Mouse (Mus musculus) spleen, postnatal 10 days (tissue): ENCODE data around the gene Fbxl17.

Experiments
- DNase-seq, 2 experiments: peaks; one replicate each; pipeline ENCODE4 v3.0.0; 2021 to 2022; ENCODE audit warnings: low spot score in 2 of 2

Fbxl17 gene

GRCm38 (mm10) chr17:63459712-63460495 lies 39.9 kb downstream of the Fbxl17 start:
- no peak for DNase-seq

GRCm38 (mm10) chr17:63458052-63458451 lies 41.8 kb downstream of the Fbxl17 start:
- DNase-seq = no peak

- no peak for DNase-seq
Measured at GRCm38 (mm10) chr17:63451311-63452006, 48.4 kb downstream of the Fbxl17 start.

GRCm38 (mm10) chr17:63447691-63448090 lies 52.1 kb downstream of the Fbxl17 start:
- DNase-seq = no peak

- no peak for DNase-seq
Measured at GRCm38 (mm10) chr17:63446971-63447679, 52.7 kb downstream of the Fbxl17 start.

GRCm38 (mm10) chr17:63445212-63445611 lies 54.6 kb downstream of the Fbxl17 start:
- no peak for DNase-seq

GRCm38 (mm10) chr17:63437424-63437823 lies 62.4 kb downstream of the Fbxl17 start:
- DNase-seq = no peak

GRCm38 (mm10) chr17:63434081-63434480 lies 65.7 kb downstream of the Fbxl17 start:
- DNase-seq = no peak

GRCm38 (mm10) chr17:63431650-63432049 lies 68.2 kb downstream of the Fbxl17 start:
- DNase-seq = no peak

GRCm38 (mm10) chr17:63430395-63431075 lies 69.3 kb downstream of the Fbxl17 start:
- DNase-seq = no peak

GRCm38 (mm10) chr17:63423851-63424250 lies 76.0 kb downstream of the Fbxl17 start:
- DNase-seq = no peak

- no peak for DNase-seq
Measured at GRCm38 (mm10) chr17:63422685-63423084, 77.1 kb downstream of the Fbxl17 start.

- no peak for DNase-seq
Measured at GRCm38 (mm10) chr17:63421864-63422263, 78.0 kb downstream of the Fbxl17 start.

- no peak for DNase-seq
Measured at GRCm38 (mm10) chr17:63419503-63419902, 80.3 kb downstream of the Fbxl17 start.

GRCm38 (mm10) chr17:63413973-63414580 lies 85.7 kb downstream of the Fbxl17 start:
- no peak for DNase-seq

GRCm38 (mm10) chr17:63411564-63411963 lies 88.3 kb downstream of the Fbxl17 start:
- DNase-seq = no peak

- DNase-seq = no peak
Measured at GRCm38 (mm10) chr17:63410101-63410500, 89.7 kb downstream of the Fbxl17 start.

- no peak for DNase-seq
Measured at GRCm38 (mm10) chr17:63405955-63406354, 93.9 kb downstream of the Fbxl17 start.

- no peak for DNase-seq
Measured at GRCm38 (mm10) chr17:63405471-63405870, 94.3 kb downstream of the Fbxl17 start.

- DNase-seq = no peak
Measured at GRCm38 (mm10) chr17:63404968-63405367, 94.8 kb downstream of the Fbxl17 start.

GRCm38 (mm10) chr17:63403801-63404415 lies 95.9 kb downstream of the Fbxl17 start:
- no peak for DNase-seq
